ENCODE assay signal across 31 mouse cellular contexts in genomic region chrX:119497890-119498289, GRCm38 (mm10).
"Had no signal": no experiment of that assay in that cellular context is flagged by ENCODE, and none has a peak within 500 bp of the region (broad histone marks: within the 10 kb centered on the region; RNA-seq: fewer than 3 reads in every experiment).

No protein-coding gene starts in this region.

- DNase-seq: left cerebral cortex, postnatal 4 days; liver; liver, embryonic 13.5 days; lung, adult 18-20 months; lung, adult 2 months; lung, embryonic 14.5 days; lung, postnatal 10 days; lung, postnatal 14 days; lung, postnatal 36 days; lung, postnatal 4 days; midbrain, embryonic 14.5 days had no signal

- ATAC-seq: liver, embryonic 12.5 days; lung, postnatal 0 days; midbrain, embryonic 13.5 days; midbrain, embryonic 15.5 days; midbrain, embryonic 16.5 days had no signal

- H3K9ac ChIP-seq: limb, embryonic 12.5 days; limb, embryonic 13.5 days; limb, embryonic 15.5 days; liver, embryonic 12.5 days; liver, embryonic 13.5 days; liver, embryonic 14.5 days; liver, embryonic 15.5 days; lung, embryonic 14.5 days; lung, embryonic 15.5 days; midbrain, embryonic 12.5 days; midbrain, embryonic 13.5 days; midbrain, embryonic 15.5 days; neural tube, embryonic 12.5 days had no signal

- H3K9me3 ChIP-seq: limb, embryonic 10.5 days; limb, embryonic 12.5 days; limb, embryonic 13.5 days; limb, embryonic 15.5 days; liver, embryonic 12.5 days; liver, embryonic 13.5 days; liver, embryonic 15.5 days; lung, embryonic 15.5 days; megakaryocyte, embryonic 14.5 days; midbrain, embryonic 10.5 days; midbrain, embryonic 12.5 days; midbrain, embryonic 13.5 days; midbrain, embryonic 15.5 days; neural tube, embryonic 12.5 days had no signal

- H3K4me2 ChIP-seq: limb, embryonic 12.5 days; limb, embryonic 13.5 days; limb, embryonic 15.5 days; liver, embryonic 11.5 days; liver, embryonic 12.5 days; liver, embryonic 13.5 days; liver, embryonic 15.5 days; lung, embryonic 14.5 days; lung, embryonic 15.5 days; midbrain, embryonic 11.5 days; midbrain, embryonic 12.5 days; midbrain, embryonic 13.5 days; midbrain, embryonic 15.5 days; neural tube, embryonic 12.5 days had no signal

- H3K27me3 ChIP-seq: limb, embryonic 12.5 days; limb, embryonic 13.5 days; limb, embryonic 15.5 days; liver, embryonic 12.5 days; liver, embryonic 13.5 days; liver, embryonic 15.5 days; lung, embryonic 15.5 days; megakaryocyte, embryonic 14.5 days; midbrain, embryonic 12.5 days; midbrain, embryonic 13.5 days; midbrain, embryonic 15.5 days; neural tube, embryonic 12.5 days had no signal

- H3K27ac ChIP-seq: limb, embryonic 10.5 days; limb, embryonic 12.5 days; limb, embryonic 13.5 days; limb, embryonic 15.5 days; liver, embryonic 12.5 days; liver, embryonic 13.5 days; liver, embryonic 14.5 days; liver, embryonic 15.5 days; lung, embryonic 15.5 days; macrophage; midbrain, embryonic 10.5 days; midbrain, embryonic 12.5 days; midbrain, embryonic 13.5 days; midbrain, embryonic 15.5 days; neural tube, embryonic 12.5 days had no signal

- H3K36me3 ChIP-seq: limb, embryonic 10.5 days; limb, embryonic 12.5 days; limb, embryonic 13.5 days; limb, embryonic 15.5 days; liver, embryonic 12.5 days; liver, embryonic 13.5 days; liver, embryonic 15.5 days; lung, embryonic 15.5 days; midbrain, embryonic 10.5 days; midbrain, embryonic 12.5 days; midbrain, embryonic 13.5 days; midbrain, embryonic 15.5 days; neural tube, embryonic 12.5 days had no signal

- H3K4me1 ChIP-seq: limb, embryonic 10.5 days; limb, embryonic 12.5 days; limb, embryonic 13.5 days; limb, embryonic 15.5 days; liver, embryonic 12.5 days; liver, embryonic 13.5 days; liver, embryonic 15.5 days; lung, embryonic 15.5 days; megakaryocyte, embryonic 14.5 days; midbrain, embryonic 10.5 days; midbrain, embryonic 12.5 days; midbrain, embryonic 13.5 days; midbrain, embryonic 15.5 days; neural tube, embryonic 12.5 days had no signal

- H3K4me3 ChIP-seq: limb, embryonic 10.5 days; limb, embryonic 12.5 days; limb, embryonic 13.5 days; limb, embryonic 15.5 days; liver, embryonic 12.5 days; liver, embryonic 13.5 days; liver, embryonic 15.5 days; lung, embryonic 15.5 days; megakaryocyte, embryonic 14.5 days; midbrain, embryonic 10.5 days; midbrain, embryonic 12.5 days; midbrain, embryonic 13.5 days; midbrain, embryonic 15.5 days; myocyte; neural tube, embryonic 12.5 days had no signal
